In genomic region chr2:71837791-71838190, GRCm38 (mm10) we compare ENCODE assay signal across 8 mouse cellular contexts. TPM values are rescaled to one million over a fixed set of nuclear protein-coding genes. Genes with fewer than 3 reads are reported as not detected.
DNase-seq lines count a peak whose midpoint lies in the region; ATAC-seq lines count a peak whose summit lies in the region.

No protein-coding gene starts in this region.

- DNase-seq in liver, result peak; percentile 71
- DNase-seq in NIH3T3 (ENCODE audit: low read depth), result peak; percentile 90
- DNase-seq in cerebellum, adult 18-20 months, result peak; percentile 51 to 59
- DNase-seq in gastrocnemius, postnatal 36 days, result peak; percentile 20 to 33
- peak; percentile 39 to 63 for DNase-seq in left cerebral cortex, postnatal 36 days (ENCODE audit: low spot score in 2 of 2)
- peak; percentile 87 for DNase-seq in retina, embryonic 14.5 days (ENCODE audit: low spot score)
- peak; percentile 40 for DNase-seq in yolk sac, embryonic 10.5 days (ENCODE audit: low spot score)

- H3K9ac ChIP-seq in liver, embryonic 12.5 days, result no peak overlapping the region

- H3K4me1 ChIP-seq in liver, embryonic 12.5 days, result no peaks in the 10 kb centered on the region

- no peaks in the 10 kb centered on the region for H3K36me3 ChIP-seq in liver, embryonic 12.5 days

- no peaks in the 10 kb centered on the region for H3K9me3 ChIP-seq in liver, embryonic 12.5 days (replicated peaks)

- H3K4me3 ChIP-seq in liver, embryonic 12.5 days, result no peak overlapping the region

- intact Hi-C loops in gastrocnemius, postnatal 36 days (cut with DNase I), result no loop called here
- intact Hi-C loops in left cerebral cortex, postnatal 36 days (cut with DNase I), result no loop called here

- no peak overlapping the region for H3K4me2 ChIP-seq in liver, embryonic 12.5 days

- 30% methylated on average over 6 of the region's 6 CpGs for WGBS in liver, embryonic 12.5 days (ENCODE audit: insufficient replicate concordance)

- no peaks in the 10 kb centered on the region for H3K27me3 ChIP-seq in liver, embryonic 12.5 days (replicated peaks)

- ATAC-seq in liver, embryonic 12.5 days, result no peak

- H3K27ac ChIP-seq in liver, embryonic 12.5 days, result no peak overlapping the region

RNA-seq across cellular contexts. Expression of gene Pdk1, which starts 35.2 kb away (rescaled TPM):
- 70.0 and 70.5 TPM in 2 replicates for polyA plus RNA-seq in liver, embryonic 12.5 days (2016; fragmentation: Nextera tagmentation; extraction: Ambion mirVana)
- 10 to 100 TPM; 47.5 to 61.2 TPM for total RNA-seq in gastrocnemius, postnatal 36 days (2021)
- total RNA-seq in left cerebral cortex, postnatal 36 days (2021), result 10 to 100 TPM; 45.1 to 49.7 TPM

Comparison
In these comparisons a context has a peak if more than half of its experiments do, and no peak if none do; other contexts are left out.
1. DNase-seq: peak in every context shown above with its lines; median percentile 90 in NIH3T3; 87 in retina, embryonic 14.5 days; 71 in liver; 55 in cerebellum, adult 18-20 months; 51 in left cerebral cortex, postnatal 36 days; 40 in yolk sac, embryonic 10.5 days; 26 in gastrocnemius, postnatal 36 days.